Mouse (Mus musculus): Measurements from ENCODE around the gene Mfap1a. TPM values are rescaled to one million over a fixed set of nuclear protein-coding genes. Genes with fewer than 3 reads are reported as not detected.
A peak's percentile ranks its signal among the peaks of the same experiment; 100 is the strongest.
"Not testable (repeated sequence)": the region's sequence is repeated elsewhere in the genome, so short reads cannot be mapped to it uniquely, and the experiment has no call there.

Gene Mfap1a
- polyA plus RNA-seq, 1 experiment from 2014 or later, result 16.3 TPM

DNA sequence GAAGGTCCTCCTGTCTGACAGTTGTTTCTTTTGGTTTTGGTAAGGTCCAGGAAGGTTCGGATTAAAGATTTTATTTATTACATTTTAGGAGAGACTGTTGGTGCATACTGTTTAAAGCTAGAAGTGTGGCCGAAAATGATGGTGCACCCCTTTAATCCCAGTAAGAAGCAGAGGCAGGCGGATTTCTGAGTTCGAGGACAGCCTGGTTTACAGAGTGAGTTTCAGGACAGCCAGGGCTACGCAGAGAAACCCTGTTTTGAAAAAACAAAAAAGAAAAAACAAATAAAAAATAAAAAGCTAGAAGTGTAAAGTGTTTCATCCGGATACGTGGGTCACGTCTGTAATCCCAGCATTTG lies 32.3 kb downstream of the Mfap1a start:
- peaks cover 7% of the 10 kb centered on the region for H3K36me3 ChIP-seq
- H3K4me2 ChIP-seq, result peak overlapping the region; percentile 82
- H3K4me3 ChIP-seq, result peak overlapping the region; percentile 72
- no peaks in the 10 kb centered on the region for H3K27me3 ChIP-seq (replicated peaks)
- WGBS, result 28% methylated on average over 8 of the region's 8 CpGs
- peak overlapping the region; percentile 62 for H3K27ac ChIP-seq (replicated peaks)
- peaks cover 8% of the 10 kb centered on the region for H3K4me1 ChIP-seq
- peak overlapping the region; percentile 86 for H3K9ac ChIP-seq
- ATAC-seq (ENCODE audit: extremely low read depth, insufficient number of reproducible peaks, low FRiP score, low TSS enrichment), result no peak
- H3K9me3 ChIP-seq, result no peaks in the 10 kb centered on the region

DNA sequence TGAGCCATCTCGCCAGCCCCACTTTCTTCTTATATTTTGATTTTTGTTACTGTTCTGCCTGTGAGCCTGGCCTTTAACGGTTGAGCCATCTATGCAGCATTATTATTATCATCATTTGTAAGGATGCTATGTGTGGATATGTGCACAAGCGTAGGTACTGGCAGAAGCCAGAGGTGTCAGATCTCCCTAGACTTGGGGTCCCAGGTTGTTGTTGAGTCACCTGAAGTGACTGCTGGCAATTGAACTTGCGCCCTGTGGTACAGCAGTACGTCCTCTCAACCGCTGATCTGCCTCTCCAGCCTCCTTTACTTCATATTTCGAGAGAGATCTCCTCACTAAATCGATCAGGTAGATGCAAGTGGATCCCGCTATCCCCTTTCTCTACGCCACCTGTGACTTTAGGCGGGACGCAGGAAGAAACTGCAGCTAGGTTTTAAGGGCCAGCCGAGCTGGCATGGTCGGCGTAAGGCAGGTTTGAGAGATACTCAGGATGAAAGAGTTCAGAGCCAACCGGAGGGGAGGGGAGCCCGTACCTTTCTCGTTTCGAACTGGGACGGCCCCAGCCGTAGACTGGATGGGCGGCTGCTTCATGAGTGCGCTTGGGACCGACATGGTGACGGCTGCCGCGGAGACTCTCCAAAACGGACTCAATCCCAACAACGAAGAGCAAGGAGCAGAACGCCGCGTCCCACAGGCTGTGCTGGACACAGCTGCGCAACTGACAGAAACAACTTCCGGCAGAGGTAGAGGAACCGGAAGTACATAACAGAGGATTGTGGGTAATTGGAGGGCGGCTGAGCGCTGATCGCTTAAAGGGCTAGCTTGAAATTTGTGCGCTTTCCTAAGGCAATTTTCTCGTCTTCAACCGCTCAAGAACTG lies 32.9 kb downstream of the Mfap1a start, which contains the start of gene Mfap1b:
Mfap1b (minus strand) TSS at position 767 of the 879 bp plus-strand sequence.
- H3K4me1 ChIP-seq, result not testable (repeated sequence)
- 3% methylated on average over 40 of the region's 41 CpGs for WGBS

DNA sequence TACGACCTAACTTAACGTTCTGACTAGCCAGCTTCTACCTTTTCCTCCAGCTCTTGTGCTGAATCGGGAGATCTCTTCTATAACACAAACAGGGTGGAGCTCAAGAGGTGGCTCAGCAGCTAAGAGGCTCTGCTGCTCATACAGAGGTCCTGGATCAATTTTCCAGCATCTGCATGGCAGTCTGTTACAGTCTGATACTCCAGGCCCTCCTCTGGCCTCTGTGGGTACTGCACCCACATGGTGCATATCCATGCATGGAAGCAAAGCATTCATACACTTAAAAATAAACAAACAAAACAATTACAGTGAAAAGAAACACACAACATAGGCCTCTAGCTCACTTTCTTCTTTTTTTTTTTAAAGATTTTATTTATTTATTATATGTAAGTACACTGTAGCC lies 33.7 kb downstream of the Mfap1a start:
- not testable (repeated sequence) for H3K9me3 ChIP-seq; ATAC-seq (ENCODE audit: extremely low read depth, insufficient number of reproducible peaks, low FRiP score, low TSS enrichment); H3K9ac ChIP-seq; H3K27me3 ChIP-seq (replicated peaks); H3K4me1 ChIP-seq; H3K27ac ChIP-seq (replicated peaks)
- peak overlapping the region; percentile 82; the same call in 1 of the 2 replicates for H3K4me2 ChIP-seq
- peak overlapping the region; percentile 72 for H3K4me3 ChIP-seq
- WGBS, result 90% methylated on average over 3 of the region's 3 CpGs
- peaks cover 11% of the 10 kb centered on the region for H3K36me3 ChIP-seq

More for the DNA sequence above, 32.9 kb downstream of the Mfap1a start, which contains the start of gene Mfap1b:
- H3K27me3 ChIP-seq (replicated peaks); H3K9me3 ChIP-seq; H3K36me3 ChIP-seq: not testable (repeated sequence)
- Histone ChIP-seq H3K27ac (replicated peaks) (peak within 1 kb of the TSS; percentile 62), H3K4me2 (peak within 1 kb of the TSS; percentile 82), H3K9ac (peak within 1 kb of the TSS; percentile 86), H3K4me3 (peak within 1 kb of the TSS; percentile 72)
- peak; percentile 82; the same call in 1 of the 2 replicates for ATAC-seq (ENCODE audit: extremely low read depth, insufficient number of reproducible peaks, low FRiP score, low TSS enrichment)

DNA sequence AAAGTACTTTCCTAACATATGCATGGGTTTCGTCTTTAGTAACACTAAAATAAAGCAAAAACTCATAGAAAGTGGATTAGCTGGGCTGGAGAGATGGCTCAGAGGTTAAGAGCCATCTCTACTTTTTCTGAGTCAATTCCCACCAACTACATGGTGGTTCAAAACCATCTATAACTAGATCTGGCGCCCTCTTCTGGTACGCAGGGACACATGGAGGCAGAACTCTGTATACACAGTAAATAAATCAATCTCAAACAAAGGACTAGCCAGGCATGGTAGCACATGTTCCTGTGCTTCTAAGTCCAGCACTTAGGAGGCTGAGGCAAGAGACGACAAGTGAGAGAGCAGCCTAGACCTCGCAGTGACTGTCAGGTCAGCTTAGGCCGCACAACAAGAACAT lies 37.5 kb downstream of the Mfap1a start:
- H3K27ac ChIP-seq (replicated peaks); H3K27me3 ChIP-seq (replicated peaks); ATAC-seq (ENCODE audit: extremely low read depth, insufficient number of reproducible peaks, low FRiP score, low TSS enrichment); H3K9ac ChIP-seq; H3K4me2 ChIP-seq; H3K4me1 ChIP-seq; H3K4me3 ChIP-seq; H3K9me3 ChIP-seq: not testable (repeated sequence)
- WGBS, result 87% methylated on average over 2 of the region's 6 CpGs
- peaks cover 11% of the 10 kb centered on the region for H3K36me3 ChIP-seq

DNA sequence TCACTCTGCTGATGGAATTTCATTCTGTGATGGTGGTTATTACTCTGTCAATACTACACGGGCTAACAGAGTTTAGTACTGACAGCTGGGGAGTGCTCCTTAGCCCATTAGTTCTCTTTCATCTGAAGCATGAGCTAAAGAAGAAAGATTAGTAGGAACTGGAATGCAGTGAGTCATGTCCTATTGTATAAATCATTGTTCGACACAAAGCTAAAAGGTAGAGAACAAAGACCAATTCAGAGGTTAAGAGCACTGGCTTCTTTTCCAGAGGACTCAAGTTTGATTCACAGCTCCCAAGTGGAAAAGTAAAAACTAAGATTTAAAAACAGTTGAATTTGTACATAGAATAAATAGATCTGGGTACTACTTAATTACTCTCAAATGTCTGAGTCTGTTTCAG lies 46.4 kb downstream of the Mfap1a start:
- peaks cover 32% of the 10 kb centered on the region for H3K36me3 ChIP-seq
- no peak overlapping the region for H3K4me2 ChIP-seq
- H3K9ac ChIP-seq, result no peak overlapping the region
- 77% methylated on average over 2 of the region's 2 CpGs for WGBS
- no peak for ATAC-seq (ENCODE audit: extremely low read depth, insufficient number of reproducible peaks, low FRiP score, low TSS enrichment)
- no peak overlapping the region for H3K27ac ChIP-seq (replicated peaks)
- no peaks in the 10 kb centered on the region for H3K27me3 ChIP-seq (replicated peaks)
- H3K4me3 ChIP-seq, result no peak overlapping the region
- no peaks in the 10 kb centered on the region for H3K9me3 ChIP-seq
- H3K4me1 ChIP-seq, result peaks cover 18% of the 10 kb centered on the region

DNA sequence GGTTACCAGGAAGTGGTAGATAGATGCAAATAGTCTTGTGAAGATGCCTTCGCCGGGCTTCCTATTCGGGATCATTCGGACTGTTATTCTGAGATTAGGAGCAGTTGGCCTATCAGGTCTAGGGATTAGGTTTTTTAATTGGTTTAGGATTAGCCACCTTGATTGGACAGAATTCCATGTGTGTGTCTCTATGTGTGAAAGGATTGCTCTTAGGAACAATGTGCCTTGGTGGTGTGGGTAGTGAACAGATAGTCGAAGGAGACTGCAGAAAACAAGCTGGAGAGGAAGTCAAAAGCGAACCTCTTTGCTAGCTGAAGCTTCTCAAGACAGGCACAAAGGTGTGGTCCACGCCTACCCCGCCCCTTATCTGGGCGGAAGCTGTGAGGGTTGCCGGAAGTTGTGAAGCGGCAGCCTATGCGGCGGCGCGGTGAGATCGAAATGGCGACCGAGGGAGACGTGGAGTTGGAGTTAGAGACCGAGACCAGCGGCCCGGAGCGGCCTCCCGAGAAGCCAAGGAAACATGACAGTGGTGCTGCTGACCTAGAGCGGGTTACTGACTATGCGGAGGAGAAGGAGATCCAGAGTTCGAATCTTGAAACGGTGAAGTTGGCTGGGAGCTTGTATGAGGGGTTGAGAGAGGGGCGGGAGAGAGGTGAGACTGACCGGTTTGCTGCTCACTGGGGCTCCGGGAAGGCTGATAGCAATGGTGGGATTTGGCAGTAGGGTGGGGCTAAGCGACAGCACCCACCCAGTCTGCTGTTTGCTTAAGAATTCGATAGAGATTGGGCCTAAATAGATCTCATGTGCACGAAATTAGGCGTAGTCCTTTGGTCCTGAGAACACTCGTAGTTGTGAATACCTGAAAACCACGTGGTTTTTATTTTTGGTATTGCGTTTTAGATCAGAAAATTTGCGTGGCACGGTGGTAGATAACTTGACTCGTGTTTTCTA lies 49.5 kb downstream of the Mfap1a start, which contains the start of gene Serinc4:
Serinc4 (minus strand) TSS at position 90 of the 951 bp plus-strand sequence.
- Histone ChIP-seq H3K9ac (peak within 1 kb of the TSS; percentile 85), H3K27me3 (replicated peaks) (no peaks in the 10 kb centered on the region), H3K27ac (replicated peaks) (peak within 1 kb of the TSS; percentile 81), H3K36me3 (peaks cover 63% of the 10 kb centered on the region), H3K4me2 (peak within 1 kb of the TSS; percentile 76), H3K9me3 (no peaks in the 10 kb centered on the region), H3K4me3 (peak within 1 kb of the TSS; percentile 66), H3K4me1 (peaks cover 40% of the 10 kb centered on the region)
- 2% methylated on average over 41 of the region's 41 CpGs for WGBS
- peak; percentile 60 for ATAC-seq (ENCODE audit: extremely low read depth, insufficient number of reproducible peaks, low FRiP score, low TSS enrichment)

DNA sequence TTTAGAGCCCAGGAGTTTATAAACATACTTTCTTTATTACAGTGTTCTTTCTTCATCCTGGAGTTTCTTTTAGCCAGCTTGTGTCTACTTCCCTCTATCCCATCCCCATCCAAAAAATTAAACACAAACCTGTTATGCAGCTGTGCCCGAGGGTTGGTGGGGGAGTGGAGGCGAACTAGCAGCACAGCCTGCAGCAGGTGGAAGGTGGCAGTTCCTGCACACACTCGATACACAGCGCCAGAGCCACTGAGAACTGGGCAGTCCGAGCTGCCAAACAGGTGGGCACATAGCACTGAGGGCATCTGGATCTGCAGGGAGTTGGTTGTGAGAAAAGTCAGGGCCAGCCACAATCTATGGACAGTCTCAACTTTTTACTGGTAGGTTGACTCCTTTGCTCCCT lies 50.9 kb downstream of the Mfap1a start:
- ATAC-seq (ENCODE audit: extremely low read depth, insufficient number of reproducible peaks, low FRiP score, low TSS enrichment), result no peak

DNA sequence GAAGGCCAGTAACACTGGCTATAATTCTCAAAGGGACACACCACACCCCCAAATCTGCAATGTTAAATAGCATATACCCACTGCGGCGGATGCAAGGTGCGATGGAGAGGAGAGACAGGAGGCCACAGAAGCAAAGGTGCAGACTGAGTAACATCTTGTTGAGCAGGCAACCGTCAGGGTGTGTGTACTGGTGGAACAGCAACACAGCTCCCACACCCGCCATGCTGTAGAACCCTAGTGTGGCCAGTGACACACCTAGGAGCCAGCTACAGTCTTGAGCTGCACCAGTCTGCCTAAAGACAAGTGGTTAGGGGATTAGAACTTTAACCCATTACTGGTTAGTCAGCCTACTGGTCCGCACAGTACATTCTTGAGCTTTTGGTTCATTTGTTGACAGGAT lies 52.5 kb downstream of the Mfap1a start:
- Histone ChIP-seq H3K4me1 (peaks cover 54% of the 10 kb centered on the region), H3K9me3 (no peaks in the 10 kb centered on the region), H3K4me3 (no peak overlapping the region), H3K27me3 (replicated peaks) (no peaks in the 10 kb centered on the region), H3K4me2 (no peak overlapping the region; the same call in 1 of the 2 replicates), H3K9ac (peak overlapping the region; percentile 37; the same call in 1 of the 2 replicates), H3K36me3 (peaks cover 53% of the 10 kb centered on the region), H3K27ac (replicated peaks) (peak overlapping the region; percentile 84)
- 83% methylated on average over 6 of the region's 6 CpGs for WGBS
- no peak for ATAC-seq (ENCODE audit: extremely low read depth, insufficient number of reproducible peaks, low FRiP score, low TSS enrichment)

More for the DNA sequence above, 50.9 kb downstream of the Mfap1a start:
- peaks cover 66% of the 10 kb centered on the region for H3K36me3 ChIP-seq
- no peaks in the 10 kb centered on the region for H3K9me3 ChIP-seq
- 79% methylated on average over 5 of the region's 5 CpGs for WGBS
- H3K4me1 ChIP-seq, result peaks cover 50% of the 10 kb centered on the region
- no peaks in the 10 kb centered on the region for H3K27me3 ChIP-seq (replicated peaks)
- no peak overlapping the region for H3K27ac ChIP-seq (replicated peaks)
- H3K9ac ChIP-seq, result no peak overlapping the region
- H3K4me3 ChIP-seq, result no peak overlapping the region
- no peak overlapping the region for H3K4me2 ChIP-seq

DNA sequence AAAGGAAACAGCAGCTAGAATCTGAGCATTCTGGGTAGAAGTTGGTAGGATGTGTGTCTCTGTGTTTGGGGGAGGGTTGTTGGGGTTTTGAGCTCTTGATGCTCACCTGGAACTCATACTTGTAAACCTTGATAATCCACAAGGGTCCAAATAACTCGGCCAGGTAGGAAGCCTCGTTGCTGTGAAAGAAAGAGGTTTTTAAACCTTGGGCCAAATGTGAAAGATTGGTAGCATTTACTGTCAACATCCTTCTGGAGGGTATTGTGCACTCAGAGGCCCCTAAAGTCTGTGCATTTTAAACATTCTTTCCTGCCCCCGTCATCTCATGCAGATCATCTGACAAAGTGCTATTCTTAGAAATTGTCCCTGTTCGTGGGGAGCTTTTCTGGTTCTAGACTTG lies 53.5 kb downstream of the Mfap1a start, which contains the start of gene Hypk:
Hypk (plus strand) TSS at position 301 of the 400 bp plus-strand sequence.
- Histone ChIP-seq H3K27me3 (replicated peaks) (no peaks in the 10 kb centered on the region), H3K4me2 (peak within 1 kb of the TSS; percentile 48), H3K27ac (replicated peaks) (peak within 1 kb of the TSS; percentile 84), H3K36me3 (peaks cover 45% of the 10 kb centered on the region), H3K9ac (peak within 1 kb of the TSS; percentile 64), H3K4me3 (peak within 1 kb of the TSS; percentile 19; the same call in 1 of the 2 replicates), H3K4me1 (peaks cover 51% of the 10 kb centered on the region), H3K9me3 (no peaks in the 10 kb centered on the region)
- WGBS, result 51% methylated on average over 4 of the region's 4 CpGs
- ATAC-seq (ENCODE audit: extremely low read depth, insufficient number of reproducible peaks, low FRiP score, low TSS enrichment), result no peak

DNA sequence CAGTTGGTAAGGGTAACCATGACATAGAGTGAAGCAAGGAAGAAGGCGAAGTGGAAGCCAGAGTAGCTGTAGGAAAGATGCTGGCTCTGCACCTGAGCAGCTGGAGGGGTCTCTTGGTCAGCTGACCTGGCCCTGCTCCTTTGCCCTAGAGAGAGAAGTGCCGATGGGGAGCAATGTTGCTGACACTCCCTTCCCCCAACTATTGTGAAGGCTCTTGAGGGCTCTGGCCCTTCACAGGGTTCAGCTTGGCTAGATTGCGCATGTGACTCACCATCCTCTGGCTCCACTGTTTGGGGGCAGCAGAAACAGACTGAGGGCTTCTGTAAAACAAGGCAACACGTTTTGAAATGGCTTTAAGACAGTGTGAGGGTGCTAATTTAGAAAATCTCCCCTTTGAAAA lies 54.1 kb downstream of the Mfap1a start:
- ATAC-seq (ENCODE audit: extremely low read depth, insufficient number of reproducible peaks, low FRiP score, low TSS enrichment), result no peak
- peak overlapping the region; percentile 19; the same call in 1 of the 2 replicates for H3K4me3 ChIP-seq
- no peaks in the 10 kb centered on the region for H3K27me3 ChIP-seq (replicated peaks)
- H3K4me2 ChIP-seq, result peak overlapping the region; percentile 48
- H3K9ac ChIP-seq, result peak overlapping the region; percentile 64
- H3K36me3 ChIP-seq, result peaks cover 45% of the 10 kb centered on the region
- H3K4me1 ChIP-seq, result peaks cover 51% of the 10 kb centered on the region
- WGBS, result 57% methylated on average over 4 of the region's 4 CpGs
- H3K9me3 ChIP-seq, result no peaks in the 10 kb centered on the region
- H3K27ac ChIP-seq (replicated peaks), result peak overlapping the region; percentile 84

DNA sequence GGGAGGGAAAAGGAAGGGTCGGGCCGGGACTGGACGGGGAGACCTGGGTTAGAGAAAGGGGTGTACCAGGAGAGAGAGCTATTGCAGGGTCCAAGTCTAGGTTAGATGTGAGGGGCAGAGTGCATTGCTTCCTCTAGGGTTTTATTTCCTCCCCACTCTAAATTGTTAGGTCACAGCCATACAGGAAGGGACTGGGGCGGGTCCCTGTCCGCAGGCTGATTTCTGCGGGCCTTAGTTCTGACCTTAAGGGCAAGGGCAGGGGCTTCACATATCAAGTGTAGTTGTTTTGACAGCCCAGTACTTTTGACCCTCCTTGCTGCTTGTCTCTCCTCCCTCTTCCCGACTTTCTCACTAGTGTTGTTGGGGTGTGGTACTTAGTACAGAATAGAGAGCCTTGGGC lies 56.4 kb downstream of the Mfap1a start:
- Histone ChIP-seq H3K27me3 (replicated peaks) (no peaks in the 10 kb centered on the region), H3K4me1 (peaks cover 44% of the 10 kb centered on the region), H3K36me3 (peaks cover 43% of the 10 kb centered on the region), H3K4me3 (peak overlapping the region; percentile 88), H3K27ac (replicated peaks) (peak overlapping the region; percentile 99), H3K4me2 (peak overlapping the region; percentile 95), H3K9me3 (no peaks in the 10 kb centered on the region), H3K9ac (peak overlapping the region; percentile 100)
- no peak for ATAC-seq (ENCODE audit: extremely low read depth, insufficient number of reproducible peaks, low FRiP score, low TSS enrichment)
- 2% methylated on average over 7 of the region's 7 CpGs for WGBS

All from heart, embryonic 13.5 days (tissue).